Mouse (Mus musculus) megakaryocyte, embryonic 14.5 days (primary cell): ENCODE results near the gene Gm11146.

ENCODE experiments used
- FLI1 ChIP-seq: IDR thresholded peaks from 2 replicates; pipeline ENCODE4 v1.6.1; 2012; ENCODE audit warnings: low read length, inconsistent platforms, mixed read lengths
- GATA1 ChIP-seq: IDR thresholded peaks from 3 replicates; pipeline ENCODE4 v1.6.1; 2012; ENCODE audit warnings: mixed read lengths, low read length, inconsistent platforms, borderline replicate concordance

GRCm38 (mm10) chr16:77562852-77563251, 39.0 kb downstream of the Gm11146 start:
- no peak for TF ChIP-seq GATA1
- TF ChIP-seq FLI1, result no peak
